Mouse (Mus musculus) cortical plate, adult 2 months (tissue): ENCODE results near the gene Dcaf4. TPM values are rescaled to one million over a fixed set of nuclear protein-coding genes. Genes with fewer than 3 reads are reported as not detected.

Experiments used
- H3K27ac ChIP-seq: fragments of 200-500 bp; 2 replicates; pipeline ENCODE4 v1.5.1; 2012; ENCODE audit warnings: low read length, control low read depth, inconsistent platforms; ENCODE audit not compliant: insufficient read depth
- H3K4me1 ChIP-seq: fragments of 200-500 bp; 2 replicates; pipeline ENCODE4 v1.6.1; 2011; ENCODE audit warnings: low read length; ENCODE audit not compliant: control insufficient read depth, insufficient read depth
- H3K4me3 ChIP-seq: fragments of 200-500 bp; 2 replicates; pipeline ENCODE4 v1.5.1; 2011; ENCODE audit warnings: mild to moderate bottlenecking, low read length, control low read depth; ENCODE audit not compliant: insufficient read depth
- CTCF ChIP-seq: fragments of 200-500 bp; IDR thresholded peaks from 2 replicates; pipeline ENCODE4 v1.5.1; 2011; ENCODE audit warnings: mild to moderate bottlenecking, control low read depth, low read length; ENCODE audit not compliant: insufficient read depth; ENCODE audit errors: extremely low read depth
- POLR2A ChIP-seq: fragments of 200-500 bp; IDR thresholded peaks from 2 replicates; pipeline ENCODE4 v1.6.1; 2011; ENCODE audit warnings: mild to moderate bottlenecking, low read length, control low read depth; ENCODE audit not compliant: insufficient read depth; ENCODE audit errors: extremely low read depth
- polyA plus RNA-seq: library from polyadenylated mRNA; depleted of rRNA; stranded (reverse); fragments of >200 nt; gene quantifications from 2 replicates; pipeline ENCODE4 v1.2.3, GENCODE M21; 2012

Gene Dcaf4
- polyA plus RNA-seq, 1 experiment, result 32.1 TPM

DNA sequence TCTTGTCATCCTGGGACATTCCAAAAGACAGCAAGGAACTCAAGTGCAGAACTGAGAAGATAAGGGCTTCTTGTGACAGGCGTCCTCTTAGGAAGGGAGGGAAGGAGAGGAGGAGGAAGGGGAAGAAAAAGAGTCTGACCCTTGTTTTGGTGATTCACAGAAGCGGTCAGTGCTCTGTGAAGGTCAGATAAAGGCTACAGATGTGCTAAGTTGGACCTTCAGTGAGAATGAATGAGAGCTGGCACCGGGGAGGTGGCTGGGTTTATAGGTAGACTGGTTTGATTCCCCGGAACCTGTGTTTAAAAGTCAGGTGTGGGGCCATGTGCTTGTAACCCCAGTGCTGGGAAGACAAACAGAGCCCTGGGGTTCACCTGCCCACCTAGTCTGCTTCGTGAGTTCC, 8.4 kb downstream of the Dcaf4 start:
- Histone ChIP-seq H3K4me3 (no peak overlapping the region), H3K27ac (no peak overlapping the region), H3K4me1 (no peaks in the 10 kb centered on the region; the same call in 1 of the 2 replicates)
- no peak for TF ChIP-seq CTCF

DNA sequence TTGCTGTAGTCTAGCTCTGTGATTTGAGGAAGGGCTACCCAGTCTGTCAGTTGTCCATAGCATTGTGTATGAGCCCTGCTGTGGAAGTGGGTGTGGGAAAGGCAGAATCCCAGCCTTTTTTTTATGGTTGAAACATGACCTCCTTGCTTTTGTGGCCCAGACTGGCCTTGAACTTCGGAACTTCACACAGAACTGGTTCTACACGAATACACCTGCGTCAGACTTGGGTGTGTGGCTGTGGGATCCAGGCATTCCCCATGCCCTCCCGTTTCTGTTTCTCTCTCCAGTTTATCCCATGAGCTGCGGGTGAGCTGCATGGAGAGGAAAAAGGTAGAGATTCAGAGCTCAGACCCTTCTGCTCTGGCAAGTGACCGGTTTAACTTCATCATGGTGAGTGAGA, 11.7 kb downstream of the Dcaf4 start:
- Histone ChIP-seq H3K27ac (no peak overlapping the region), H3K4me3 (no peak overlapping the region), H3K4me1 (peaks cover 3% of the 10 kb centered on the region)
- no peak for TF ChIP-seq POLR2A
- TF ChIP-seq CTCF, result no peak

DNA sequence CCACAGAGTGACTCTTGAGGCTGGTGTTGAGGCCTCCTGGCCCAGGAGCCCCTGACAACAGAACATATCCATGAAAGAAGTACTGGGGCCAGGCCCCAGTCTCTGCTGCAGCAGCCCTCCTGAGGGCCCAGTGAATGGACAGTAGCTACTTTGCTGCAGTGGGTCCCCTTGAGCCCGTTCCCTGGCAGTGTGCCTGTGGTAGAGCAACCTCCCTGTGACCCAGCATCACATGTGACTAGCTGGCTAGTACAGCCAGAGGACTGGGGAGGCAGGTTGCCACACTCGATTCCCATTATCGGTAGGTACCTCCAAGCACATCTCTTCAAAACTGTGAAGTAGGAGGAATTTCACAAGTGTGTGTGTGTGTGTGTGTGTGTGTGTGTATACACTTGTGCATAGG, 12.7 kb downstream of the Dcaf4 start:
- no peak overlapping the region for H3K27ac ChIP-seq
- peaks cover 3% of the 10 kb centered on the region for H3K4me1 ChIP-seq
- TF ChIP-seq CTCF, result no peak
- no peak for TF ChIP-seq POLR2A
- H3K4me3 ChIP-seq, result no peak overlapping the region

DNA sequence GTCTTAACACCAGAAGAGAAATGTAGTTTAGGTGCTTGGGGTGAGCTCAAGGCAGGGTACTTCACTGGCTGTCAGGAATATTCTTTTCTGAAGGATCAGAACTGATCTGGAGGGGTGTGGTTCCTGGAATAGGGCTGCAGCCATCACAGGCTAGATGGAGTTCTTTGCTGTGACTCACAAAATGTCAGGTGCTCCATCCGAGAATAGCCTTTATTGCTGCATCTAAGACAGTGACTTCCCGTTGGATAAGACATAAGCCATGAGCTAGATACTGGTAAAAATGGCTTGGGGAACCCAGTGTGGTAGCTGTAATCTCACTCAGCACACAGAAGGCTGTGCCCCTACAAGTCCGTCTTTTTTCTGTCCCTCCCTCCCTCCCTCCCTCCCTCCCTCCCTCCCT, 13.9 kb downstream of the Dcaf4 start:
- H3K4me1 ChIP-seq, result peaks cover 3% of the 10 kb centered on the region
- TF ChIP-seq CTCF, result no peak
- TF ChIP-seq POLR2A, result no peak

DNA sequence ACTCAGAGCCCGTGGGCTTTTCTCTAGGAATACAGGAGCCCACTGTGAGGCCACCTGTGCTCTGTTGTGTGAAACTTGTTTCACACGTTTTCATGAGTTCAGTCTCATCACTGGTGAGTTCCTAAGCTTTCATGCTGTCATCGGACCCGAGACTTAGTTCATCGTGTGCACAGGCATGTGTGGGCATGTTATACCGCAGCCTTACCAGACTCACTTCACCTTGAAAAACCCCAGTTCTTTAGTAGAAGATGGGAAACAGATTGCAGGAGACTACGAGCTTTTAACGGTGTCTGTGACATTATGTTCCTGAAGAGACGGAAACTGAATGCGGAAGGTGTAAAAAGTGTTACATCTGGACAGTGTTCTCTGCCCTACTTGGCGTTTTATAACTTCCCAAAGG, 15.2 kb downstream of the Dcaf4 start:
- Histone ChIP-seq H3K4me1 (peaks cover 3% of the 10 kb centered on the region), H3K4me3 (no peak overlapping the region), H3K27ac (no peak overlapping the region)
- TF ChIP-seq POLR2A (no peak), CTCF (no peak)

More for the DNA sequence above, 13.9 kb downstream of the Dcaf4 start:
- Histone ChIP-seq H3K4me3 (no peak overlapping the region), H3K27ac (no peak overlapping the region)

DNA sequence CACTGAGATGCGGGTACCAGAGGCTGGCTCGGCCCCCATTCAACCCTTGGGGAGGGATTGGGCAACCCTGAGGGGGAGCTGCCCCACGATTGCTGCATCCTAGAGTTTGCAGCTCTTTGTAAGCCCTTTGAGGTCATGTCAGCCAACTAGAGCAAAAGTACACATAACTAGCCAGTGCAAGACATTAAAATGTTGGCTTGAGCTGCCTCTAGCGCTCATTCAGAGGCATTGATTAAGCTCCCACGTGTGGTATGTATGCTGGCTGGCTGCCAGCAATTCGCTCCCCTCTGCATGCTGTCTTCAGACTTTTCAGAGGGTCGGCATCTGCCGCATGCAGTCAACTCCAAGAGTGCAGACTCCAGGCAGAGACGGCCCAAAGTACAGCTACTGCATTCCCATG, 15.8 kb downstream of the Dcaf4 start:
- no peak overlapping the region for H3K27ac ChIP-seq

DNA sequence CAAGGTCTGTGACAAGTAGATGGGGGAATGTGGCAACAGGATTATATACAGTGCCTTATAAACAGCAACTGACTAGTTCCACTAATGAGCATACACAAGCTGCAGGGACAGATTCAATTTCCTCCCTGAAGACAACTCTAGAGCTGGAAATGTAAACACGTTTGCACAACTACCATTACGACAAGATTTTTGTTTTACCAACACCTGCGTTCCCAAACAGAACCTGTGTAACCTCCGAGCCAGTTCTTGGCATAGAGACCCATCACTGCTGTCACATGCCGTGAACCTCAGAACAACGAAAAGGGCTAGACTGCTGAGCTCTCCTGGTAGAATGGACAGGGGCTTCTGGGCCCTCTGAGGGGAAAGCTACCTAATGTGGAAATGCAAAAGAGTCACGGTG, 23.7 kb downstream of the Dcaf4 start:
- TF ChIP-seq CTCF (no peak), POLR2A (no peak)
- H3K4me1 ChIP-seq, result no peaks in the 10 kb centered on the region
- H3K4me3 ChIP-seq, result no peak overlapping the region
- H3K27ac ChIP-seq, result no peak overlapping the region

More for the DNA sequence above, 15.8 kb downstream of the Dcaf4 start:
- TF ChIP-seq CTCF (no peak), POLR2A (no peak)
- Histone ChIP-seq H3K4me3 (no peak overlapping the region), H3K4me1 (peaks cover 3% of the 10 kb centered on the region)

DNA sequence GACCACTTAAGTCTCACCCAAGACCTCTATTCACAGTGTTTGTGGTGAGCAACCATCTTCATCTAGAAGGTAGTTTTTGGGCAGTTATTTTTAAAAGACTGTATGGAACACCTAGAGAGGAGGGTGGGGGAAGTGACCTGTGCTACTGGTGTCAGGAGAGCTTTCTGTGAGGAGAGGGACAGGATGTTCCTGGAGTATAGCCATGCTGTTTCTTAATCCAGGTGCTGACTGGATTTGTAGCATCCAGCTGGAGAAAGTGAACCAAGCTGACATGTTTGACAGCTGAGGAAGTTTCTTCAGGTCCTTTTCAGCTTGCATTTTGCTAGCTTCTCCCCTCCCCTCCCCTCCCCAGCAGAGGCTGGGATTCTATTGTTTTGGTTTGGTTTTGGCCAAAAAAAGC, 24.5 kb downstream of the Dcaf4 start:
- TF ChIP-seq POLR2A, result no peak
- TF ChIP-seq CTCF, result no peak
- no peak overlapping the region for H3K4me3 ChIP-seq
- no peaks in the 10 kb centered on the region for H3K4me1 ChIP-seq
- H3K27ac ChIP-seq, result no peak overlapping the region

DNA sequence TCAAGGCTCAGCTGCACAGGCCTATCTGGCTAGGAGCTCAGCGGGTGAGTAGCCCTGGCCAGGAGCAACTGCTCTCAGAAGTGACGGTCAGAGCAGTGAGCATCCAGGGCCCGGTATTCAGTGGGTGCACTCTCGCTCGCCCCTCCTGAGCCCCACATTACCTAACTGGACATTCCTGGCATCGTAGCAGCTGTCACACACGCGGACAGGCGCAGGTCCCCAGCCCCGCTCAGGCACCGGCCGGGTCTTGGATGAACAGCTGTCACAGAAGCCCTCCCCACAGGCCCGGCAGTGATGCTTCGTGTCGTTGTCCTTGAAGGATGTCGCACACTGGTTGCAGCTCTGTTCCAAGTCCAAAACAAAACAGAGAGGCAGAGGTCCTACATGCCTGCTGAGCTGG, 31.0 kb downstream of the Dcaf4 start:
- TF ChIP-seq CTCF (no peak), POLR2A (no peak)
- Histone ChIP-seq H3K27ac (no peak overlapping the region), H3K4me1 (no peaks in the 10 kb centered on the region), H3K4me3 (no peak overlapping the region)

DNA sequence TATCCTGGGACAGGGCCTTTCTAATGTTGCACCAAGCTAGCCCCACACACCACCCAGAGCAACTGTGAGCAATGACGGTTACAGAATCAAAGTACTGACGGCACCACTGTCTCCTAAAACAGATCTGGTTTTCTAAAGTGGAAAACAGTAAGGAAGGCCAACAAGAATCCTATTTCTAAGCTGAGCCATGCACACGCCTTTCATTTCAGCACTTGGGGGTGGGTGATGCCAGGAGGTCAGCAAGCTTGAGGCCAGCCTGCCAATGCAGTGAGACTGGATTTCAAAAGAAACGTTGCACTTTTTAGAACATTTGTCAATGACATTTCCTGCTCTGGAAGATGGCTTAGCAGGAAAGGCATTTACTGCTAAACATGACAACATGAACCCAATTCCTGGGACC, 33.5 kb downstream of the Dcaf4 start:
- Histone ChIP-seq H3K4me1 (no peaks in the 10 kb centered on the region; the same call in 1 of the 2 replicates), H3K4me3 (no peak overlapping the region), H3K27ac (no peak overlapping the region)
- TF ChIP-seq POLR2A, result no peak
- TF ChIP-seq CTCF, result no peak

DNA sequence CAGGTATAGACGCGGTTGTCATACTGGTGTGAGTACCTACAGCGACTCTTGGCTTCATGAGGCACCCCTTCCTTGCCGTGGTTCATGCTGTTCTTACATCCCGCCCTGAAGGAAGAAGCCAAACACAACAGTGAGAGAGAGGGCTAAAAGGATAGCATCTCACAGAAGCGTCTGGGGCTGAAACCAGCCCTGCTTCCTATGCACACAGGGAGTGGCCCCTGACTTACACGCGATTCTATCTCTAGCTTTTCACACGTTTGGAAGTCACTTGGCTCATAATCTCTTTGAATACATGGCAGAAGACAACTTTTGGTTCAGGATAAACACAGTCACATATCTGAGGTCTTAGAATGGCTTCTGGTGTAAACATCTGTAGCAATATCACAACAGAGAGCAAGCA, 35.3 kb downstream of the Dcaf4 start:
- Histone ChIP-seq H3K27ac (no peak overlapping the region), H3K4me3 (no peak overlapping the region), H3K4me1 (no peaks in the 10 kb centered on the region; the same call in 1 of the 2 replicates)
- TF ChIP-seq POLR2A, result no peak
- no peak for TF ChIP-seq CTCF
